Mouse (Mus musculus) liver, embryonic 14.5 days (tissue): ENCODE measurements around the gene Gm3476. TPM values are rescaled to one million over a fixed set of nuclear protein-coding genes. Genes with fewer than 3 reads are reported as not detected.
"Not testable (repeated sequence)": the region's sequence is repeated elsewhere in the genome, so short reads cannot be mapped to it uniquely, and the experiment has no call there.

Experiments used
- ATAC-seq: fragments of 200-750 bp; cut with Nextera tagmentation; 2 replicates; pipeline ENCODE4 v1.8.0; 2017; ENCODE audit warnings: moderate number of reproducible peaks, mild to moderate bottlenecking, moderate library complexity; ENCODE audit not compliant: insufficient read depth
- DNase-seq, 3 experiments: peaks; one replicate each; pipeline ENCODE4 v3.0.0-alpha.2; 2012 to 2013; ENCODE audit warnings: low read depth in 3 of 3, low spot score in 3 of 3
- H3K27ac ChIP-seq: fragments of 300-500 bp; sonication (generic); 2 replicates; pipeline ENCODE4 v1.5.1; 2014; ENCODE audit warnings: moderate library complexity, mild to moderate bottlenecking, control low read depth, inconsistent platforms
- H3K27me3 ChIP-seq: fragments of 300-500 bp; sonication (generic); 2 replicates; pipeline ENCODE4 v1.6.1; 2014; ENCODE audit warnings: mild to moderate bottlenecking, low read length, moderate library complexity; ENCODE audit not compliant: control insufficient read depth, insufficient read depth
- H3K36me3 ChIP-seq: fragments of 300-500 bp; sonication (generic); replicated peaks from 2 replicates; pipeline ENCODE4 v1.6.1; 2014; ENCODE audit warnings: low read depth; ENCODE audit not compliant: control insufficient read depth, insufficient read depth
- H3K4me1 ChIP-seq, 2 experiments: fragments of 200-500 bp in 1 of 2; fragments of 300-500 bp in 1 of 2; sonication (generic) in 1 of 2; replicated peaks; 2 replicates each; pipeline ENCODE4 v1.6.1; 2012 to 2014; ENCODE audit warnings: antibody characterized with exemption in 1 of 2, inconsistent platforms in 1 of 2, low read length in 1 of 2; ENCODE audit not compliant: control insufficient read depth in 2 of 2, insufficient read depth in 2 of 2
- H3K4me2 ChIP-seq: fragments of 300-500 bp; sonication (generic); 2 replicates; pipeline ENCODE4 v1.6.1; 2014; ENCODE audit warnings: low read depth, mild to moderate bottlenecking, control low read depth, moderate library complexity
- H3K4me3 ChIP-seq, 2 experiments: fragments of 200-500 bp in 1 of 2; fragments of 300-500 bp in 1 of 2; sonication (generic) in 1 of 2; 2 replicates each; pipeline ENCODE4 v1.5.1; 2012 to 2014; ENCODE audit warnings: low read depth in 2 of 2, low read length in 2 of 2, mild to moderate bottlenecking in 2 of 2, control low read depth in 1 of 2, inconsistent platforms in 1 of 2, moderate library complexity in 1 of 2; ENCODE audit not compliant: insufficient read depth in 1 of 2
- H3K9ac ChIP-seq: fragments of 300-500 bp; sonication (generic); replicated peaks from 2 replicates; pipeline ENCODE4 v1.6.1; 2014; ENCODE audit warnings: mild to moderate bottlenecking, control low read depth, moderate library complexity
- H3K9me3 ChIP-seq: fragments of 300-500 bp; sonication (generic); 2 replicates; pipeline ENCODE4 v1.6.1; 2016; ENCODE audit warnings: low read length, mixed read lengths; ENCODE audit not compliant: control insufficient read depth
- CTCF ChIP-seq: IDR thresholded peaks from 2 replicates; pipeline ENCODE4 v1.5.1; 2016; ENCODE audit warnings: antibody characterized with exemption, low read depth, control low read depth
- WGBS: fragments of 180-500 bp; shearing (Covaris S2); extraction: QIAGEN DNeasy Blood & Tissue Kit; methylation state at CpG from one replicate; pipeline ENCODE4 v1.1.7; 2014; ENCODE audit not compliant: insufficient replicate concordance; 5-methylcytosine and 5-hydroxymethylcytosine counted together
- polyA plus RNA-seq, 2 experiments: library from polyadenylated mRNA; depleted of rRNA in 1 of 2; stranded (reverse) in 1 of 2; unstranded in 1 of 2; fragments of >200 nt; fragmentation: Nextera tagmentation in 1 of 2; extraction: Ambion mirVana in 1 of 2; gene quantifications; 2 replicates each; pipeline versions ENCODE4 v1.2.1 to v1.2.3; 2012 to 2014

Gene Gm3476
- polyA plus RNA-seq (2012; rRNA removed) (not detected in 2 replicates), polyA plus RNA-seq (2014; fragmentation: Nextera tagmentation; extraction: Ambion mirVana) (not detected in 2 replicates)

DNA sequence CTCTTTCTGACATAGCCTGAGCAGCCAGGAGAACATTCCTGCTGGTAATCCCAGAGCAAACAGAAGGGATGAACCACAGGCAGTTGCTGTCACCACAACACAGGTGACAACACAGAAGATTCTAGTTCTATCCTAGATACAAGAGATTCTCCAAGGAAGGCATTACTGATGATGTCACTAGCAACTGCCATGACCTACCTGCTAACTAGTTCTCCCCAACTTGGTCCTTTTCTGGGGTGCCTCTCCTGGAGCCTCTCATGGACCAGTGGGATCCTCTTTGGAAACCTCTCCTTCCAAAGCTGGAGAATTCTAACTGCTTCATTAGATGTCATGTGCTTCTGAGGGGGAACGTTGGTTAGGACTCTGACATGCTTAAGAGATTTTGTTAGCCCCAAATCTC is at the start of gene Gm3476:
Gene Gm3476, minus strand, starts transcription at position 101 of the 400 bp plus-strand sequence.
- not testable (repeated sequence) for H3K4me2 ChIP-seq, H3K4me3 ChIP-seq, H3K9ac ChIP-seq, H3K27me3 ChIP-seq, ATAC-seq, H3K4me1 ChIP-seq, H3K36me3 ChIP-seq, H3K9me3 ChIP-seq, DNase-seq, H3K27ac ChIP-seq
- no CpG with 5 or more reads among the region's 1 CpGs for WGBS

DNA sequence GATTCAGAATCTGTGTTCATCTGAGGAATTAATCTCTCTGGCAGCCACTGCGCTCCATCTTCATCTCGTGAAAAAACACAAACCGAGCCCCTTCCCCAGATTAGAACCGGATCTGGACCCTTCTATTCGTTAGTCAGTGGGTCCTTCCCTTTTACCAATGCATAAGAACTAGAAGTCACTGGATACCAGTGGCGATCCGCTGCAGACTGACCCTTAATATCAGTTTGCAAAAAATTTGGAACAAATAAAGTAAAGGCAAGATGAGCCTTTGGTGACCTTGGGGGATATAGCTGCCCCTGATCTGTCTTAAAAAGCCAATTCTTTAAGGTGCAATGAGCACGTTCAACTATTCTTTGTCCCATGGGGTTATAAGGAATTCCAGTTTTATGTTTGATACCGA is 37.9 kb upstream of the Gm3476 start:
- DNase-seq, H3K27me3 ChIP-seq, ATAC-seq, H3K4me3 ChIP-seq, H3K9ac ChIP-seq, H3K4me2 ChIP-seq, H3K27ac ChIP-seq, H3K9me3 ChIP-seq, H3K4me1 ChIP-seq, H3K36me3 ChIP-seq: not testable (repeated sequence)
- WGBS: 80% methylated on average over 2 of the region's 9 CpGs

DNA sequence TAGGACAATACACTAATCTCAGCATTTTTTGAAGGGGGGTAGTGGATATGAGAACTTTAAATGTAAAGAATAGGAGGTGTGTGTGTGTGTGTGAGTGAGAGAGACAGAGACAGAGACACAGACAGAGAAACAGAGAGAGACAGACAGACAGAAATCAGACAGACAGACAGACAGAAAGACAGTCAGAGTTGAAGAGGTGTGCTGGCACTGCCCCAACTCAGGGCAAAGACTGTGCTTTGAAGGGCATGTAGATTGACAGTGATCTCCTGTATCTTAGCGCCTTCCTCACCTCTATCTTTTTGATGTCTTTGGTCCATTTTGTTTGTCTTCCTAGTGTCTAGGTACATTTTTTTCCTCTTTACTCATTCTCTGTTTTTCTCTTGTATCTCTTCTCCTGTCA is 35.5 kb upstream of the Gm3476 start:
- WGBS: no CpG with 5 or more reads among the region's 1 CpGs
- not testable (repeated sequence) for H3K4me3 ChIP-seq, ATAC-seq, H3K36me3 ChIP-seq, H3K9me3 ChIP-seq, H3K4me1 ChIP-seq, H3K9ac ChIP-seq, H3K27me3 ChIP-seq, DNase-seq, H3K27ac ChIP-seq, H3K4me2 ChIP-seq

DNA sequence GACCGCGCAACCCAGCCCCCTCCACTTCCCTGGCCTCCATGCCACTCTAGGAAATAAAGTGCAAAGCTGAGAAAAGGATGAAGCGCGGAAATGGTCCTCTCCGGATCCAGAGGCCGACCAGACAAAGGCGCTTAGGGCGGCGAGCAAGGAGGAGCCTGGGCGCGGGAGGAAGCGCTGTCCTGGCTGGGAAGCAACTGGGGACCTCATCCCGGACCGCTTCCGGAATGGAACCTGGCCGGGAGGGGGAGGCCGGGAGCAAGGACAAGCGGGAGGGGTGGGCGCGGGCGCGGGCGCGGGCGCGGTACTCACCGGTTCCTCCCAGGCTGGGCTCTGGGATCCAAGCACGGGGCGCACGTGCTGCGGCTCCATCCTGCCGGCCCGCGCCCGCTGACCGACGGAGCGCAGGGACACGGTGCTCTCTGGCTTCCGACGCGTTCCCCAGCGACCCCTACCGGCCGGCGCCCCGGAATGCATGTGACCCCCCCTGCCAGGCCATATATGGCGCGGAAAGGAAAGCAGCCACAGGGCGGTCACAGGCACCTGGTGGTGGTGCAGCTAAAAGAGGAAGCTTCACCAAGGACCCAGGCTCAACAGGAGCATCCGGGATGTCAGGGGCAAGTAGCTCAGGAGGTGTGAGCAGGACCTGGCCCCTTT is 17.2 kb downstream of the Gm3476 start, which contains the start of gene Gm3468:
Gene Gm3468, minus strand, starts transcription at position 394 of the 654 bp plus-strand sequence.
- H3K27me3 ChIP-seq, H3K9me3 ChIP-seq, H3K9ac ChIP-seq, H3K36me3 ChIP-seq, H3K4me1 ChIP-seq, H3K4me3 ChIP-seq, ATAC-seq, DNase-seq, H3K27ac ChIP-seq: not testable (repeated sequence)
- peak; percentile 49 for TF ChIP-seq CTCF
- 3% methylated on average over 35 of the region's 51 CpGs for WGBS
- H3K4me2 ChIP-seq: peak within 1 kb of the TSS; percentile 11; the same call in 1 of the 2 replicates

DNA sequence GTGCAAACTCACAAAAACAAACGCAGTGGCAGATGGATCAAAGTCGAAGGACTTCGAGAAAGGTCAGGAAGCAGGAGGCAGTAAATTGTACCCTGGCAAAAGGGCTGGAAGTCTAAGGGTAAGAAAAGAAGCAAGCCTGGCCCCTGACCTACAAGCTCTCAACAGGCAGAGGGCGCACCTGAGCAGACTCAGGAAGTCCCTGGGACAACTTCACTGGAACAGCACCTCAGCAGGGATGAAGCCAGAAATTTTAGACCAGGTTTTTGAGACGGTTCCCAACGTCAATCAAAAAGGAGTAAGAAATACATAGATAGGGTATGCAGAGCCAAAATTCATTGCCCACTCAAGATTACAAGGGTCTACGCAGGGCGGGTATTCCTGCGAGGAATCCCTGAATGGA is 18.1 kb downstream of the Gm3476 start:
- H3K9ac ChIP-seq, H3K4me1 ChIP-seq, H3K36me3 ChIP-seq, H3K27me3 ChIP-seq, H3K27ac ChIP-seq, H3K4me3 ChIP-seq, ATAC-seq, H3K4me2 ChIP-seq, DNase-seq, H3K9me3 ChIP-seq: not testable (repeated sequence)
- TF ChIP-seq CTCF: 0 out of 2 replicates have a peak, but pooled peaks have one; percentile 17
- 12% methylated on average over 8 of the region's 9 CpGs for WGBS

DNA sequence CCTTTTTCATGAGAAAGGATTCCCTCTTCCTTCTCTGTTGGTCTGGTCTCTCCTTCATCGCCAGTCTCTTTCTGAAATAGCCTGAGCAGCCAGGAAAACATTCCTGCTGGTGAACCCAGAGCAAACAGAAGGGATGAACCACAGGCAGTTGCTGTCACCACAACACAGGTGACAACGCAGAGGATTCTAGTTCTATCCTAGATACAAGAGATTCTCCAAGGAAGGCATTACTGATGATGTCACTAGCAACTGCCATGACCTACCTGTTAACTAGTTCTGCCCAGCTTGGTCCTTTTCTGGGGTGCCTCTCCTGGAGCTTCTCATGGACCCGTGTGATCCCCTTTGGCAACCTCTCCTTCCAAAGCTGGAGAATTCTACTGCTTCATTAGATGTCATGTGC is 31.8 kb downstream of the Gm3476 start, which contains the start of gene Gm8206:
Gene Gm8206, minus strand, starts transcription at position 101 of the 400 bp plus-strand sequence.
- not testable (repeated sequence) for H3K9me3 ChIP-seq, H3K4me3 ChIP-seq, H3K27ac ChIP-seq, H3K27me3 ChIP-seq, H3K4me1 ChIP-seq, H3K9ac ChIP-seq, H3K36me3 ChIP-seq, ATAC-seq, DNase-seq, H3K4me2 ChIP-seq
- WGBS: 35% methylated on average over 2 of the region's 3 CpGs

DNA sequence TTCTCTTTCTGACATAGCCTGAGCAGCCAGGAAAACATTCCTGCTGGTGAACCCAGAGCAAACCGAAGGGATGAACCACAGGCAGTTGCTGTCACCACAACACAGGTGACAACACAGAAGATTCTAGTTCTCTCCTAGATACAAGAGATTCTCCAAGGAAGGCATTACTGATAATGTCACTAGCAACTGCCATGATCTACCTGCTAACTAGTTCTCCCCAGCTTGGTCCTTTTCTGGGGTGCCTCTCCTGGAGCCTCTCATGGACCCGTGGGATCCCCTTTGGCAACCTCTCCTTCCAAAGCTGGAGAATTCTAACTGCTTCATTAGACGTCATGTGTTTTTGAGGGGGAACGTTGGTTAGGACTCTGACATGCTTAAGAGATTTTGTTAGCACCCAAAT is 67.4 kb downstream of the Gm3476 start, which contains the start of gene Gm6337:
Gene Gm6337, minus strand, starts transcription at position 101 of the 400 bp plus-strand sequence.
- not testable (repeated sequence) for H3K9ac ChIP-seq, H3K4me2 ChIP-seq, H3K27me3 ChIP-seq, H3K4me1 ChIP-seq, ATAC-seq, H3K36me3 ChIP-seq, H3K9me3 ChIP-seq, H3K4me3 ChIP-seq, DNase-seq, H3K27ac ChIP-seq
- 27% methylated on average over 2 of the region's 4 CpGs for WGBS
